Mouse (Mus musculus) c-Kit-negative CD71-positive TER-119-positive erythroid progenitor cells, embryonic 14.5 days (primary cell): Measurements from ENCODE around the gene Ccl26.
"Not testable (repeated sequence)": the region's sequence is repeated elsewhere in the genome, so short reads cannot be mapped to it uniquely, and the experiment has no call there.

Experiments
- DNase-seq: peaks from one replicate; pipeline ENCODE4 v3.0.0-alpha.2; 2013; ENCODE audit warnings: low read depth, low spot score

Gene Ccl26

GRCm38 (mm10) chr5:135563469-135563868, at the start of gene Ccl26:
TSS of gene Ccl26 (minus strand) at chr5:135563569.
- DNase-seq, result no peak

- DNase-seq, result no peak
Measured at GRCm38 (mm10) chr5:135609794-135610193, 46.4 kb upstream of the Ccl26 start.

GRCm38 (mm10) chr5:135607581-135607980, 44.2 kb upstream of the Ccl26 start:
- no peak for DNase-seq

- not testable (repeated sequence) for DNase-seq
Measured at GRCm38 (mm10) chr5:135606717-135607116, 43.3 kb upstream of the Ccl26 start.

GRCm38 (mm10) chr5:135604643-135605042, 41.3 kb upstream of the Ccl26 start:
- not testable (repeated sequence) for DNase-seq

GRCm38 (mm10) chr5:135589996-135590784, 26.8 kb upstream of the Ccl26 start:
- DNase-seq, result no peak

- no peak for DNase-seq
Measured at GRCm38 (mm10) chr5:135587764-135588163, 24.4 kb upstream of the Ccl26 start.

- no peak for DNase-seq
Measured at GRCm38 (mm10) chr5:135585691-135586090, 22.3 kb upstream of the Ccl26 start.

- no peak for DNase-seq
Measured at GRCm38 (mm10) chr5:135582330-135582729, 19.0 kb upstream of the Ccl26 start.

GRCm38 (mm10) chr5:135579331-135579751, 16.0 kb upstream of the Ccl26 start:
- no peak for DNase-seq

- DNase-seq, result no peak
Measured at GRCm38 (mm10) chr5:135576055-135576454, 12.7 kb upstream of the Ccl26 start.

- no peak for DNase-seq
Measured at GRCm38 (mm10) chr5:135573006-135573405, 9.6 kb upstream of the Ccl26 start, which contains the start of gene Ccl24. TSS of gene Ccl24 (minus strand) at chr5:135573049.

- DNase-seq, result no peak
Measured at GRCm38 (mm10) chr5:135568698-135569097, 5.3 kb upstream of the Ccl26 start.

- no peak for DNase-seq
Measured at GRCm38 (mm10) chr5:135567556-135568265, 4.3 kb upstream of the Ccl26 start.

- no peak for DNase-seq
Measured at GRCm38 (mm10) chr5:135557671-135558070, 5.7 kb downstream of the Ccl26 start.

GRCm38 (mm10) chr5:135557051-135557450, 6.3 kb downstream of the Ccl26 start:
- DNase-seq, result no peak

GRCm38 (mm10) chr5:135556259-135556658, 7.1 kb downstream of the Ccl26 start:
- no peak for DNase-seq

GRCm38 (mm10) chr5:135551591-135551990, 11.8 kb downstream of the Ccl26 start:
- no peak for DNase-seq

- DNase-seq, result no peak
Measured at GRCm38 (mm10) chr5:135550910-135551309, 12.5 kb downstream of the Ccl26 start.

- DNase-seq, result no peak
Measured at GRCm38 (mm10) chr5:135547990-135548389, 15.4 kb downstream of the Ccl26 start.

GRCm38 (mm10) chr5:135544865-135545797, 18.2 kb downstream of the Ccl26 start, which contains the start of gene Hip1:
TSS of gene Hip1 (minus strand) at chr5:135545120.
- DNase-seq, result peak; percentile 50
